Mouse (Mus musculus) kidney, embryonic 16.5 days (tissue): Measurements from ENCODE around the gene Rnf26. TPM values are rescaled to one million over a fixed set of nuclear protein-coding genes. Genes with fewer than 3 reads are reported as not detected.

ENCODE experiments used
- ATAC-seq: fragments of 200-750 bp; cut with Nextera tagmentation; 2 replicates; pipeline ENCODE4 v1.8.0; 2017; ENCODE audit warnings: moderate TSS enrichment; ENCODE audit not compliant: low FRiP score, low TSS enrichment
- H3K27ac ChIP-seq: fragments of 300-500 bp; sonication (generic); 2 replicates; pipeline ENCODE4 v1.5.1; 2014; ENCODE audit warnings: low read length
- H3K27me3 ChIP-seq: fragments of 300-500 bp; sonication (generic); 2 replicates; pipeline ENCODE4 v1.6.1; 2014; ENCODE audit warnings: low read length, control low read depth, mixed read lengths; ENCODE audit not compliant: insufficient read depth
- H3K36me3 ChIP-seq: fragments of 300-500 bp; sonication (generic); 2 replicates; pipeline ENCODE4 v1.6.1; 2014; ENCODE audit warnings: low read length, control low read depth, mixed read lengths; ENCODE audit not compliant: insufficient read depth
- H3K4me1 ChIP-seq: fragments of 300-500 bp; sonication (generic); 2 replicates; pipeline ENCODE4 v1.6.1; 2014; ENCODE audit warnings: low read length, control low read depth, mixed read lengths; ENCODE audit not compliant: insufficient read depth
- H3K4me2 ChIP-seq: fragments of 300-500 bp; sonication (generic); replicated peaks from 2 replicates; pipeline ENCODE4 v1.6.1; 2014; ENCODE audit warnings: low read depth, low read length
- H3K4me3 ChIP-seq: fragments of 300-500 bp; sonication (generic); 2 replicates; pipeline ENCODE4 v1.5.1; 2014; ENCODE audit warnings: mild to moderate bottlenecking, low read length
- H3K9ac ChIP-seq: fragments of 300-500 bp; sonication (generic); replicated peaks from 2 replicates; pipeline ENCODE4 v1.6.1; 2014; ENCODE audit warnings: low read length
- H3K9me3 ChIP-seq: fragments of 300-500 bp; sonication (generic); 2 replicates; pipeline ENCODE4 v1.6.1; 2016; ENCODE audit warnings: low read length, control low read depth
- WGBS: fragments of 180-500 bp; shearing (Covaris S2); extraction: QIAGEN DNeasy Blood & Tissue Kit; methylation state at CpG from one replicate; pipeline ENCODE4 v1.1.7; 2014; 5-methylcytosine and 5-hydroxymethylcytosine counted together
- polyA plus RNA-seq: library from polyadenylated mRNA; unstranded; fragments of >200 nt; fragmentation: Nextera tagmentation; extraction: Ambion mirVana; gene quantifications from 2 replicates; pipeline ENCODE4 v1.2.1, GENCODE M21; 2015

Rnf26 gene
- polyA plus RNA-seq = 75.0 and 87.0 TPM in 2 replicates

DNA sequence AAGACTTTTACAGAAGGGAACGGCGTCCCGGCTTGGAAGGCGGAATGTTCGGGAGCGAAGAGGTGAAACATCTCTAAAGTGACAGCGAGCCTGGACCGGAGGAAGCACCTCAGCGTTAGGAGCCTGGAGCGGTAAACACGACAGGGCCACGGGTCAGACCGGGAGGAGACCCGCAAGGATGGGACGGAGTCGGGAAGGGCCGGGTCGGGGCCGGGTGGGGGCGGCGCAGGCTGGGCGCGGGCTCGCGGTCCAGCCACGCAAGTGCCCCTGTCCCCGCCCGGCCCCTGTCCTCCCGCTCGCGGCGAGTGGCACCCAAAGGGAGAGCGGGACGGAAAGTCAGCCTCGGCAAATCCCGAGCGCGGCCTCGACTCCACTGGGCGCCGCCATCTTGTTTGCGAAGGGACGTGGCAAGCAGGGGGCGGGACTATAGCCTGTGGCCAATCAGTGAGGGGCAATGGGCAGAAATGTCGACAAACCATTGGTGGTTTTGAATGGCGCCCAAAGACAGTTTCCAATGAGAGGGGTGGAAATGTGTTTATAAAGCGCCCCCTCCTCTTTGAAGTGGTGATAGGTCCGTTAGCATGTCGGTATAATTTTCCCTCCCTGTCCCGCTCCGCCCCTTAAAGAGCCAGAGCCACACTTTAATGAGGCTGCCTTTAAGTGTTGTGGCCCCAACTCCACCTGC, at the start of gene Rnf26, which contains the start of gene Gm49380:
Gene Rnf26 (minus strand): TSS at position 413 of the 685 bp plus-strand sequence.
Gene Gm49380 (minus strand): TSS at position 396 of the 685 bp plus-strand sequence.
- Histone ChIP-seq H3K9me3 (no peaks in the 10 kb centered on the region), H3K4me3 (peak within 1 kb of the TSS; percentile 83), H3K9ac (peak within 1 kb of the TSS; percentile 90), H3K27ac (peak within 1 kb of the TSS; percentile 82), H3K4me2 (peak within 1 kb of the TSS; percentile 52), H3K27me3 (no peaks in the 10 kb centered on the region), H3K36me3 (peaks cover 6% of the 10 kb centered on the region), H3K4me1 (peaks cover 30% of the 10 kb centered on the region)
- WGBS = under 1% methylated on average over 51 of the region's 51 CpGs
- peak; percentile 94 for ATAC-seq

DNA sequence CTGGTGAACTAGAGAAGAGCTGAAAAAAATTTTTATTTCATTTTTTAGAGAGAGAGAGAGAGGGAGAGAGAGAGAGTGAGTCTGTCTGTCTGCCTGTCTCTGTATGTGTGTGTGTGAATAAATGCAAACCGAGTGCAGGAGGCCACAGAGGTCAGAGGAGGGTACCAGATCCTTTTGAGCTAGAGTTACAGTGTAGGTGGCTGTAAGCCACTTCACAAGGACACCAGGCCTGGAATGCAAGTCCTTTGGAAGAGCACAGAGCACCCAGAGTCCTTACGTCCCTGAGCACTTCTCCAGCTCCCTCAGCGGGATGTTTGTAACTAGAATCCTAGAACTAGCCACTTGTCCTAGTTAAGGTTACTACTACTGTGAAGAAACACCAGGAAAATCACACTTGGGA, 46.6 kb upstream of the Rnf26 start:
- Histone ChIP-seq H3K27me3 (no peaks in the 10 kb centered on the region), H3K9me3 (peaks cover 3% of the 10 kb centered on the region; the same call in 1 of the 2 replicates), H3K4me3 (no peak overlapping the region), H3K9ac (no peak overlapping the region), H3K27ac (no peak overlapping the region), H3K4me1 (no peaks in the 10 kb centered on the region), H3K4me2 (no peak overlapping the region), H3K36me3 (peaks cover 74% of the 10 kb centered on the region)
- no peak for ATAC-seq
- WGBS = 72% methylated on average over 3 of the region's 3 CpGs

DNA sequence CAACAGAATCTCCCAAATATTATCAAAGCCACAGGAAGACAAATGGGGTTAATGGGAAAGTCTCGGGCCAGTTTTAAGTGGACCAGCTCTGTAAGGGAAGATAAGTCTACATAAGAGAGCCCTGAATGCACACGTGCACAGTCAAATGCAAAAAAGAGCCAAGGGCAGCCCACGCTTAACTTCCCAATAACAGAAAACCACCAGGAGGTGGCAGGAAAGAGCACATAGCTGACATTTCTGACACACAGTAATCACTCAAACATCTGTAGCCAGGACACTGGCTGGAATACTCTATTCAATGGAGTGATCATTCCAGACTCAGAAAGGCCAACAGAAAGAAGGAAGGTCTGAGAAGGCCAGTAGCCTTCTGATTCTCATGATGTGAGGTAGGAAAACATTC, 34.0 kb upstream of the Rnf26 start:
- no peak for ATAC-seq
- WGBS = 62% methylated on average over 3 of the region's 3 CpGs

DNA sequence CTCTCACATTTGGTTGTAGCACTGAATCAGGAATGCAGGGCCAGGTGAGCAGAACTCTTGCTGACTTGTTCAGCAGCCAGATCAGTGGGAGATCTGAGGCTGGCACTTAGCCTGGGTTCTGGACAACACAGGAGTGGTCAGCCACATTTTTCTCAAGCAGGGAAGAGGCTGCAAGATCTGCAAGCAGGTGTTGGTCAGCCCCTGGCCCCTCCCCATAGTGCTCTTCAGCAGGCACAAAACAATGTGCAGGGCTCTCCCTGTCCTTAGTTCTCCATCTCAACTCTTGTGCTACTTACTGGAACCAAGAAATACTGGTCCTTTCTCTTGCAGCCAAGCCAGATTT, 31.4 kb upstream of the Rnf26 start:
- Histone ChIP-seq H3K4me2 (no peak overlapping the region), H3K9ac (no peak overlapping the region), H3K9me3 (no peaks in the 10 kb centered on the region), H3K4me3 (no peak overlapping the region), H3K36me3 (peaks cover 33% of the 10 kb centered on the region), H3K27ac (peak overlapping the region; percentile 61; the same call in 1 of the 2 replicates), H3K4me1 (peaks cover 4% of the 10 kb centered on the region; the same call in 1 of the 2 replicates), H3K27me3 (no peaks in the 10 kb centered on the region)
- no peak for ATAC-seq

More for the DNA sequence above, 34.0 kb upstream of the Rnf26 start:
- Histone ChIP-seq H3K27me3 (no peaks in the 10 kb centered on the region), H3K4me1 (peaks cover 4% of the 10 kb centered on the region; the same call in 1 of the 2 replicates), H3K27ac (no peak overlapping the region), H3K9ac (no peak overlapping the region), H3K4me3 (no peak overlapping the region), H3K36me3 (peaks cover 36% of the 10 kb centered on the region), H3K9me3 (no peaks in the 10 kb centered on the region), H3K4me2 (no peak overlapping the region)

DNA sequence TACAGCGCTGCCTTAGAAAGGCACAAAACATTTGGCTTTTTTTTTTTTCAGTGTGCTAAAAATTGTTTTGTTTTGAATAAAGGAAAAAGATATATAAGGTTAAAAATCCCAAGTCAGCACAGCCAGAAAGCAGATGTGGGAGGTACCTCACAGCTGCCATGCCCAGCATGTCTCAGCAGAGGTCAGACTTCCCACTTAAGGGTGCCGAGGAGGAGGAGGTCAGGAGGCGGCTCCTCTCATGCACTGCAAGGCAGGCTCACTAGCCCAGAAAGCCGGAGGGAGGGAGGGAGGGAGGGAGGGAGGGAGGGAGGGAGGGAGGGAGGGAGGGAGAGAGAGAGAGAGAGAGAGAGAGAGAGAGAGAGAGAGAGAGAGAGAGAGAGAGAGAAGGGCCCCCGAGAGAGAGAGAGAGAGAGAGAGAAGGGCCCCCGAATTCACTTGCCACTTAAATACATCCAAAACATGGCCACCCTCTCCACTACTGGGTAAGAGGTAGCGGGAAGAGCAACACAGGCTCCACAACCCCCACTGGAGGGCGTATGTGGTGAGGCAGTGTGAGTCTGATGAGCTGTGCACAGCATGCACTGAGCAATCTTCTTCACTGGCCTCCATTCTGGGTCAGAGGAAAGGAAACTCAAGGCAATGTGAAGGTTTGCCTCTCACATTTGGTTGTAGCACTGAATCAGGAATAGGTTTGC, 30.9 kb upstream of the Rnf26 start:
- Histone ChIP-seq H3K27ac (peak overlapping the region; percentile 61), H3K36me3 (peaks cover 30% of the 10 kb centered on the region), H3K4me1 (peaks cover 4% of the 10 kb centered on the region; the same call in 1 of the 2 replicates), H3K27me3 (no peaks in the 10 kb centered on the region), H3K9ac (no peak overlapping the region), H3K9me3 (no peaks in the 10 kb centered on the region), H3K4me3 (no peak overlapping the region), H3K4me2 (no peak overlapping the region)
- peak; percentile 75; the same call in 1 of the 2 replicates for ATAC-seq
- 29% methylated on average over 7 of the region's 8 CpGs for WGBS

DNA sequence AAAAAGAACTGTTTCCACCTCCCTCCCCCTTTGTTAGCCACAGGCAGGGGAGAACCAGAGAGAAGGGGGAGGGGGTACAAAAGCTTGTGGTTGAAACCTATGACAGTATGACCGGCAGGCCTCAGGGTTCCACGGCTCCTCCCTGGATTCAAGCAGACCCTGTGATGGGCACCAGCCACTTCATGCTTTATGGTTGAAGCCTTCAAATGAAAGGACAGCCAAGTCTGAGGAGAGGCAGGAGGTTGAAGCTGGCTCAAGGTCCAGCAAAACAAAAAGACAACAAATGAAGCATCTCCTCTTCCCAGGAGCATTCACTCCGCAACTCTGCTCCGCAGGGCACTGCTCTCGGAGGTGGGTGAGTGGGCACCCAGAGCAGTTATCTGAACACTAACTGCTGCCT, 30.1 kb upstream of the Rnf26 start:
- 77% methylated on average over 5 of the region's 5 CpGs for WGBS
- H3K9ac ChIP-seq = no peak overlapping the region
- H3K27me3 ChIP-seq = no peaks in the 10 kb centered on the region
- H3K27ac ChIP-seq = peak overlapping the region; percentile 58
- ATAC-seq = no peak
- H3K36me3 ChIP-seq = peaks cover 28% of the 10 kb centered on the region
- peaks cover 4% of the 10 kb centered on the region; the same call in 1 of the 2 replicates for H3K4me1 ChIP-seq
- no peaks in the 10 kb centered on the region for H3K9me3 ChIP-seq
- H3K4me3 ChIP-seq = no peak overlapping the region
- no peak overlapping the region for H3K4me2 ChIP-seq

DNA sequence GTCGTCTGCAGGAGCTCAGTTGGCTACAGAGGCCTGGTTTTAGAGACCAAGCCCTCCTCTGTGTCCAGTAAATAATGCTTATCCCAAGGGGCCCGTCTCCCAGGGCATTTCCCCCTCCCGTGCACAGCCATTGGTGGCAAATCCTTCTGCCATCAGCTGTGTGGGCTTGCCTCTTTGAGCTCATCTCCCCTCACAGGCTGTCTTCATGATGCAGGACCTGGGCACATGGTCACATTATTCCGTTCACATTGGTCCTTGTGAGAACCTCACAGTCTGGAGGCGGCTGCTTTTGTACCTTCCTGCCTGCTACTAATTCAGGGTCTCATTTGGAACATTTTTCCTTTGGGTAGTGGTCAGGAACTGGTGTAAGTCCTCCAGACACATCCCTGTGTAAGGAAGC, 28.6 kb upstream of the Rnf26 start:
- Histone ChIP-seq H3K27ac (no peak overlapping the region), H3K27me3 (no peaks in the 10 kb centered on the region), H3K4me2 (no peak overlapping the region), H3K4me3 (no peak overlapping the region), H3K9me3 (no peaks in the 10 kb centered on the region), H3K36me3 (peaks cover 27% of the 10 kb centered on the region), H3K9ac (no peak overlapping the region; the same call in 1 of the 2 replicates), H3K4me1 (peaks cover 8% of the 10 kb centered on the region; the same call in 1 of the 2 replicates)
- no peak for ATAC-seq
- whole genome bisulfite sequencing = 70% methylated on average over 5 of the region's 5 CpGs

DNA sequence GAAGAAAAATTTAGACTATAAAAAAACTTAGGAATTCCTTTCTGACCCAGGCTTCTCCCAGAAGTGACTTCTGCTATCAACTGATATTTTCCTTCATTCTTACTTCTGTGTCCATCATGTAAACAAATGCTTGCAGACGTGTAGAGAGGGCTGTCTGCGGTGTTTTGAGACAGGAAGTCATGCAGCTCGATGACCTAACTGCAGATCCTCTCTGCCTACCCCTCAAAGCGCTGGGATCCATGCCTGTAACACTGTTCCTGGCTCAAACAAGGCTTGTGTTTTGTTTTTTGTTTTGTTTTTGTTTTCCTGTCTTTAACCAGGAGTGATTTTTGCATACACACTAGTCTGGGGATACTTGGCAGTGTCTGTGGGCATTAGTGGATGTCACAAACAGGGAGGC, 24.5 kb upstream of the Rnf26 start:
- ATAC-seq = no peak
- no peaks in the 10 kb centered on the region for H3K9me3 ChIP-seq
- H3K9ac ChIP-seq = 0 out of 2 replicates have a peak overlapping the region, but pooled peaks have one; percentile 16
- H3K4me3 ChIP-seq = no peak overlapping the region
- no peak overlapping the region for H3K27ac ChIP-seq
- H3K4me2 ChIP-seq = no peak overlapping the region
- peaks cover 31% of the 10 kb centered on the region for H3K4me1 ChIP-seq
- no peaks in the 10 kb centered on the region for H3K27me3 ChIP-seq
- peaks cover 17% of the 10 kb centered on the region; the same call in 1 of the 2 replicates for H3K36me3 ChIP-seq
- 51% methylated on average over 4 of the region's 4 CpGs for WGBS

DNA sequence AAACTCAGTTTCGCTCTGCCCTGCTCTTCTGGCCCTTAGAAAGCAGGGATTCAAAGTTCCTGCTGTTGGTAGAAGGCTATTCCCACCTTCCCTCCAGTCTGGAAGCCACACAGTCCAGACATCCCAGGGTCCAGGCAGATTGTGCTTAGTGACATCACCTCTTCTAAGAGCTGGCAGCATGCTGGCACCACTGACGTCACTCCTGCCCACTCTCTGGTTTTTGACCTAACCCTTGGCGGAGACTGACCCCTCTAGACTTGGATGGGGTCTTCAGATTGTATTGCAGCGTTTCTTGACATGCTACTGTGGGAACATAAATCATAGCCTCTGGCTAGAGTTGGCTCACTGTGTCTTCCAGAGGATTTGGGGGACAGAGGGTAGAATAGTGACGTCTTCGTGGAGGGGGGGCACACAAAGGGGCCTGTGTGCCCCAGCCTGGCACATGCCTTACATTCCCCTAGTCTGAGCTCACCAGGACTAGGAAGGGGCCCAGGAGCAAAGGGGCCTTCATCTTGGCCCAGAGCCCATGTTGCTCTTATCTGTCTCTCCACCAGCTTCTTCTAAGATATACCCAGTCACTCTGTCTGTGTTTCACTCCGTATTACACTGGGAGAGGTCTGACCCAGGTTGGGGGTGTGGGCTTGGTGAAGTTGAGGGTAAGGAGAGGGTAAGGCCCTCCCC, 22.6 kb upstream of the Rnf26 start:
- peak overlapping the region; percentile 60 for H3K4me3 ChIP-seq
- H3K27ac ChIP-seq = peak overlapping the region; percentile 90; the same call in 1 of the 2 replicates
- no peak for ATAC-seq
- H3K4me1 ChIP-seq = peaks cover 51% of the 10 kb centered on the region
- H3K9me3 ChIP-seq = no peaks in the 10 kb centered on the region
- H3K9ac ChIP-seq = peak overlapping the region; percentile 76
- peaks cover 4% of the 10 kb centered on the region; the same call in 1 of the 2 replicates for H3K27me3 ChIP-seq
- H3K4me2 ChIP-seq = peak overlapping the region; percentile 88
- WGBS = 34% methylated on average over 7 of the region's 7 CpGs
- H3K36me3 ChIP-seq = 0 out of 2 replicates have a peak, but pooled peaks cover 6% of the 10 kb centered on the region
